Mouse (Mus musculus) kidney, embryonic 14.5 days (tissue): Measurements from ENCODE around the gene Mrpl42. TPM values are rescaled to one million over a fixed set of nuclear protein-coding genes. Genes with fewer than 3 reads are reported as not detected.

Source experiments
- polyA plus RNA-seq: library from polyadenylated mRNA; unstranded; fragments of >200 nt; fragmentation: Nextera tagmentation; extraction: Ambion mirVana; gene quantifications from 2 replicates; pipeline ENCODE4 v1.2.1, GENCODE M21; 2014

The Mrpl42 gene
- polyA plus RNA-seq, 1 experiment from 2014 or later: 334 TPM

Other genes with a start within 250 kb of the Mrpl42 start
- gene Cradd, start 177.8 kb downstream of the Mrpl42 start, polyA plus RNA-seq: 10.2 and 13.0 TPM in 2 replicates
- 17.9 and 20.5 TPM in 2 replicates for gene Socs2, start 84.8 kb downstream of the Mrpl42 start, polyA plus RNA-seq
- 403 and 409 TPM in 2 replicates for gene Ube2n, start 13.2 kb upstream of the Mrpl42 start, polyA plus RNA-seq
- gene Nudt4, start 62.2 kb upstream of the Mrpl42 start, polyA plus RNA-seq: 97.8 and 143 TPM in 2 replicates
- gene Anapc15-ps, start 171.5 kb upstream of the Mrpl42 start, polyA plus RNA-seq: 0.59 TPM in 1 of 2 replicates, not detected in the other